Mouse (Mus musculus) cerebellum, adult 11-12 months (tissue): ENCODE data around the gene Nsun2.
"Not testable (repeated sequence)": the region's sequence is repeated elsewhere in the genome, so short reads cannot be mapped to it uniquely, and the experiment has no call there.

ENCODE experiments used
- DNase-seq: peaks from one replicate; pipeline ENCODE4 v3.0.0; 2022

The Nsun2 gene

GRCm38 (mm10) chr13:69595911-69596310 lies 62.4 kb downstream of the Nsun2 start:
- DNase-seq: no peak

GRCm38 (mm10) chr13:69596515-69596914 lies 63.0 kb downstream of the Nsun2 start:
- no peak for DNase-seq

- no peak for DNase-seq
Measured at GRCm38 (mm10) chr13:69598867-69599266, 65.3 kb downstream of the Nsun2 start.

- DNase-seq: not testable (repeated sequence)
Measured at GRCm38 (mm10) chr13:69600863-69601262, 67.3 kb downstream of the Nsun2 start.

GRCm38 (mm10) chr13:69601321-69601720 lies 67.8 kb downstream of the Nsun2 start:
- DNase-seq: no peak

GRCm38 (mm10) chr13:69604670-69605069 lies 71.1 kb downstream of the Nsun2 start:
- no peak for DNase-seq

- DNase-seq: no peak
Measured at GRCm38 (mm10) chr13:69608734-69609133, 75.2 kb downstream of the Nsun2 start.

- no peak for DNase-seq
Measured at GRCm38 (mm10) chr13:69610751-69611397, 77.3 kb downstream of the Nsun2 start.

GRCm38 (mm10) chr13:69611398-69612174 lies 78.0 kb downstream of the Nsun2 start, which contains the start of gene Srd5a1:
Gene Srd5a1, minus strand, starts transcription at chr13:69611442.
- peak; percentile 100 for DNase-seq

- DNase-seq: no peak
Measured at GRCm38 (mm10) chr13:69612175-69612544, 78.6 kb downstream of the Nsun2 start.

- no peak for DNase-seq
Measured at GRCm38 (mm10) chr13:69616716-69617115, 83.2 kb downstream of the Nsun2 start.

- DNase-seq: no peak
Measured at GRCm38 (mm10) chr13:69623843-69624242, 90.3 kb downstream of the Nsun2 start.

- no peak for DNase-seq
Measured at GRCm38 (mm10) chr13:69624510-69624909, 91.0 kb downstream of the Nsun2 start.

- no peak for DNase-seq
Measured at GRCm38 (mm10) chr13:69627941-69628340, 94.4 kb downstream of the Nsun2 start.

GRCm38 (mm10) chr13:69630576-69630975 lies 97.0 kb downstream of the Nsun2 start:
- DNase-seq: no peak

GRCm38 (mm10) chr13:69631111-69631510 lies 97.6 kb downstream of the Nsun2 start:
- DNase-seq: no peak

GRCm38 (mm10) chr13:69631659-69632058 lies 98.1 kb downstream of the Nsun2 start:
- DNase-seq: no peak

- DNase-seq: no peak
Measured at GRCm38 (mm10) chr13:69633551-69633950, 100.0 kb downstream of the Nsun2 start.

- DNase-seq: no peak
Measured at GRCm38 (mm10) chr13:69633988-69634387, 100.4 kb downstream of the Nsun2 start.

- DNase-seq: not testable (repeated sequence)
Measured at GRCm38 (mm10) chr13:69635836-69636235, 102.3 kb downstream of the Nsun2 start.

- no peak for DNase-seq
Measured at GRCm38 (mm10) chr13:69636375-69636774, 102.8 kb downstream of the Nsun2 start.

- DNase-seq: no peak
Measured at GRCm38 (mm10) chr13:69636816-69637215, 103.3 kb downstream of the Nsun2 start.

GRCm38 (mm10) chr13:69637657-69638056 lies 104.1 kb downstream of the Nsun2 start:
- no peak for DNase-seq

GRCm38 (mm10) chr13:69638108-69638626 lies 104.6 kb downstream of the Nsun2 start:
- no peak for DNase-seq
